Mouse (Mus musculus) 3134 (cell line): Measurements from ENCODE around the gene H2afz.
"Not testable (repeated sequence)": the region's sequence is repeated elsewhere in the genome, so short reads cannot be mapped to it uniquely, and the experiment has no call there.

Source experiments
- DNase-seq: peaks from one replicate; pipeline ENCODE4 v3.0.0-alpha.2; 2011; ENCODE audit warnings: low spot score; ENCODE audit not compliant: insufficient read length; ENCODE audit errors: extremely low read depth

H2afz gene

DNA sequence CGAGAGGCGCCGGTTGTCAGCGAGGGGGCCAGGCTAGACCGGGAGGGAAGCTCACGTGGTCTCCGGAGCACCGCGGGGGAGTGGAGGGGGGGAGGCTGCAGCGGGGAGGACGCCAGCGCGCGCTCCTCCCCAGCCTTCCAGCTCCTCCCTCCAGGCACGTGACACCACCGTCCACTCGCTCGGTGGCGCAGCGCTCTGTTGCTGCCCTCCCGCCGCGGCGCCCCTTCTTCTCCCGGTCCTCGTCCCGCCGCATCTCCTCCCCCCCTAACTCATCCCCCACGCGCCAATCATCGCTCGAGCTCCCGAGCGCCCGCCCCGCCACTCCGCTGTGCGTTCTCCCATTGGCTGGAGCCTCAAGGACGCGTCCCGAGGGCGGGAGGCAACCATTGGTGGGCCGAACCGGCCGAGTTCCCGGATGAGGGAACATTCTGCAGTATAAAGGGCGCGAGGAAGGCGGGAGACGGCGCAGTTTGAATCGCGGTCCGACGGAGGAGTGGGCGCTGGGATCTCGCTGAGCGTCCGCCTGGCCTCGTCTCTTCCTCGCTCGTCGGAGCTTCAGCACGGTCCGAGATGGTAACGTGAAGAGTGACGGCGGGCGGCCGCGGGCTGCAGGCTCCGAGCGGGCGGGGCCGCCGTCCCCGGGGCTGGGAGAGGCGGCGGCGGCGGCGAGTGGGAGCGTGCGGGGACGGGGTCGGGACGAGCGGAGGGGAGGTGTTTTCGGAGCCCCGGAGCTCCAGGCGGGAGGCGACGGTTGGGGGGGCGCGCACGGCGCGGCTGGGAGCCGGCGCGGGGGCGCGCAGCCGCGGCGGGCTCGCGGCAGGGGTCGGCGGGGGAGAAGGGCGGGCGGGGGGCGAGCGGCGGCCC, at the start of gene H2afz:
Gene H2afz (plus strand): TSS at position 364 of the 864 bp plus-strand sequence.
- peak; percentile 97 for DNase-seq

DNA sequence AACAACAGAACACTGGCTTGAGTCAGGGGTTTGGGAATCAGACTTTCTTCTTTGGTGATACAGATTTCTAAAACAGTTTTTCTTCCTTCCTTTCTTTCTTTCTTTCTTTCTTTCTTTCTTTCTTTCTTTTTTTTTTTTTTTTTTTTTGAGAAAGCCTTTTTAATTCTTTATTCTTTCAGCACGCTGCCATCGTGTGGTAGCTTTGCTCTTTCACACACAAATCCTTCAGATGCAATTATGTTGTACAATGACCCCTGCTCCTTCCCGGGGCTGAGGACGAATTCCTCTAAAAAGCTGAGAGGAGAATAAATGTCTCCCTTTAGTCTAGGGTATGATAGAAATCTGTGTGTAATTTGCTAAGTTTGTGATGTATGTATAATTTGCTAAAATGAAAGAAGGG, 45.6 kb upstream of the H2afz start:
- DNase-seq: no peak

DNA sequence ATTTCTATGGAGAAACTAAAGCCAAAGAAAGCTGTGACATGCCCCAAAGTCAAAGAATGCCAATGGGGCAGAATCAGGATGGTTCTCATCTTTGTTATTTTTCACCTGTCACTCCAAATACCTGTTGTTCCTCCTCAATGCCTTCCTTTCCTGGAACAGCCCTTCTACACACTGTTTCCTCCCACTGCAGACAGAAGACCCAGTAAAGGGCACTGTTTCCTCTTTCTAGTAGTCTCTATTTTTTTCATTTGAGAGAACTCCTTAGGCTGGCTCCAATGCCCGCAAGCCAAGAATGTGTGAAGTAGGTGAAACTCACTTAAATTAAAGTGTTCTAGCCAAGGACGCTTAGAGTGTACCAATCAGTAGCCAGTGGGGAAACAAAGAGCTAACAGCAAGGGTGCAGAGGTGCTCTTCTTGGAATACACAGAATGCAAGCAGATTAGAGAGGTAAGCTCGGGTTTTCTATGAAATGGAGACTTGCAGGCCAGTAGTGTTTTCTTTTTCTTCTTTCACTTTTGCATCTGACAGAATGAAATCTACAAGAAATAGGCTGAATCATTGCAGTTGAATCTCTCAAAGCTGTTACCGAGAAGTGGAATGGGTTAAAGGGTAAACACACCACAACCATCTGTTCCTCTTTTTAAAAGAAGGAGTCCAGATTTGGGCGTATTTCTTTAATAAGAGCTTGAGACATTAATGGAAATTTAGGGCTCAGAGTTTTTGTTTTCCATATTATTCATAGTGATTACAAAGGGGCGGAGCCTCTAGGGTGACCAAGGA, 43.4 kb upstream of the H2afz start:
- no peak for DNase-seq

DNA sequence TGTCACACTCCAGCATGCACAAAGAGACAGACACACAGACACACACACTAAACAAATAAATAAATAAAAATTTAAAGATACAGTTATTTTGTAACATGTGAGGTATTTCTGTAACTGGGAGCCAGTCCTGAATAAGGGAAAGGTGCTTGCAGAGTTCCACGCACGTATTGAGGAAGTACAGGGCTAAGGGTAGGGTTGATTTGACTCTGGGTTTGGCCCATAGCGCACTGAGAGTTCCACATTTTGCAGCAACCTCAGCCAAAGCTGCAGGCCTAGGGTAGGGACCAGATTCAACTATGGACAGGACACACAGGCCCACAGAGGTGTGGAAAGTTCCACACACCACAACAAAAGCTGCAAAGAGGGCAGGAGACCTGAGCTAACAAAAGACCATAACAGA, 41.0 kb upstream of the H2afz start:
- DNase-seq: no peak

DNA sequence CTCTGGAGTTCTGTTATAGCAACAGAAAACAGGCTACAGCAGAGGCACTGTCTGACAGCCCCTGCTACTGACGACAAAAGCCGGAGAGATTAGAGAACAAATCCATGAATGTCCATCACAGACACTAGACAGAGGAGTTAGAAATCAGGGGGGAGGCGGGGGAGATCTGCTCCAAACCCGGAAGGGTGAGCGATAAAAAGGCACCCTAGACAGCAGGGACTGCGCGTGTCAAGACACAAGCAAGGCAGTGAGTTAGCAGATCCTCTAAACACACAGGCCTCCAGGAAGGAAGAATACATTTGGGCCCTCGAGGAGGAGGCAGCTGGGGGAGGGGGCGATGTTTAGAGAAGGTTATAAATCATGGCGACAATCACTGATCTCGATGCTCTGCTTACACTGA, 36.6 kb upstream of the H2afz start:
- no peak for DNase-seq

DNA sequence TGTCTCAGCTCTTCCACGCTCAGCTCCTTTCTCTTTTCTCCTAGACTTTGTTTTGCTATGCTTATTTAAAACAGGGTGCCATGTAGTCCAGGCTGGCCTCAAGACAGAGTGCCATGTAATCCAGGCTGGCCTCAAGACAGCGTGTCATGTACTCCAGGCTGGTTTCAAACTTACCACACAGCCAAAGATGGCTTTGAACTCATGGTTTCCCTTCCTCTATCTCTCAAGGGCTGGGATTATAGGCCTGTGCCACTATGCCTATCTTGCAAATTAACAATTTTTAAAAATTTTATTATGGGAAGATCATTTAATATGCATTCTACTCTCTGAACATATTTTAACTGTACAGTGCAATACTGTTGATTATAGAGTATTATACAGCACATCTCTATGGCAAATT, 33.1 kb upstream of the H2afz start:
- DNase-seq: no peak

DNA sequence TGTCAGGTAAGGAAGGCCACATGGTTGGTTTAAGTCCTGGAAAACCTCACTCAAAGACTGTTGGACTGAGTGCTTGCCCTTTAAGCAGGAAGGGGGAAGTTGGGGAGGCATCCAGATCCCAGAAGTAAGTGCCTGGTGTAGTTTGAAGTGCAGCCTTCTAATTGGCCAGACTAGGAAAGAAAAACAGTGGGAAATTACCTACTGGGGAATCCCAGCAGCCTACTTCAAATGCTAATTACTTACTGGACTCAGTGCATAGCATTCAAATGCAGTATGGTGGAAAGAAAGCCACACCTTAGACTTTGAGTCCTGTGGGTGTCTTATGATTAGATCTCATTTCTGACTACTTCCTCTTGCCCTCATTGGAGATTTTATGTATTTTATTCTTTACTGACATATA, 31.2 kb upstream of the H2afz start:
- no peak for DNase-seq

DNA sequence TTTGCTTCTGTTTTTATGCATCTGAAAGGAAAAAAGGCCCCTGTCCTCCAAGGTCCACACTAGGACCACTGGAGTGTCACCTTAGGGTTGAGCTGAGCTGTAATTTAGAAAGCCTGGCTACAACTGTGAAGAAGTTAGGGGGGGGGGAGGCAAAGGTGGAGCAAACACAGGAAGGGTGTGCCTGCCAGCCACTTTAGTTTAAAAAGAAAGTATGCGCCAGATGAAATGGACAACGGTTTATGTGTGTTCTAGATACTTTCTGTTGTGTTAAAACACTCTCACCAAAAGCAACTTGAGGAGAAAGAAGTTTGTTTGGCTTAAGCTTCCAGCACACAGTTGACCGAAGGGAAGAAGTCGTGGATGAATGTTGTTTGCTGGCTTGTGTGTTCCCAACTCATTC, 30.6 kb upstream of the H2afz start:
- DNase-seq: no peak

DNA sequence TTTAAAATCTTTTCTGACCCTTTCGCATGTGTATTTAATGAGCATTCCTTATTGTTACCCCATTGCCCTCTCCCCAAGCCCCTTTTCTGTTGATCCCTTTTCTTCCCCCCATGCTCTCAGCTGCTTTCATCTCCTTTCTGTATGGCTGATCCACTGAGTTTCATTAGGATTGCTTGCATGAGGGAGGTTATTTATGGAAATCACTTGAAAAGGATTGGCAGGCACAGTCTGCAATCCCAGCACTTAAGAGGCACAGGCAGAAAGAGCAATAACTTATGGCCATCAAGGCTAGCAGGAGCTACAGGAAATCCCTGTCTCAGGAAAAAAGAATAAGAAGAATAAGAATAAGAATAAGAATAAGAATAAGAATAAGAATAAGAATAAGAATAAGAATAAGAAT, 27.7 kb upstream of the H2afz start:
- DNase-seq: no peak

DNA sequence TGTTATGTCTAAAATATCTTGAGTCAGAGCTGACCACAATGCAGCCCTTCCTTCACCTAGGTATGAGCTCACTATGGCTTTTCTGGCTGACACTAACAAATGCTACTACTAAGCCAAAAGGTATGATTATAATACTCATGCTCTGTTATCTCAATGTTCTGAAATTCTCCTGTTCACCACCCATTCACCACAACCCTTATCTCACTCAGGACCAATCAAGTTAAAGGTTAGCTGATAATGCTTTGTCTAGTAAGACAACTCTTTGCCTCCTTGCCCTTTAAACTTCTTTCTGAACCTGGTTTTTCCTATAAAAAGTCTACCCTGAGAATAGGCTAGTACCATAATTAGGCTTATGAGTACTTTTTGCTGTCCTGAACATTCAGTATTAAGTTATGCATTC, 26.1 kb upstream of the H2afz start:
- DNase-seq: no peak

DNA sequence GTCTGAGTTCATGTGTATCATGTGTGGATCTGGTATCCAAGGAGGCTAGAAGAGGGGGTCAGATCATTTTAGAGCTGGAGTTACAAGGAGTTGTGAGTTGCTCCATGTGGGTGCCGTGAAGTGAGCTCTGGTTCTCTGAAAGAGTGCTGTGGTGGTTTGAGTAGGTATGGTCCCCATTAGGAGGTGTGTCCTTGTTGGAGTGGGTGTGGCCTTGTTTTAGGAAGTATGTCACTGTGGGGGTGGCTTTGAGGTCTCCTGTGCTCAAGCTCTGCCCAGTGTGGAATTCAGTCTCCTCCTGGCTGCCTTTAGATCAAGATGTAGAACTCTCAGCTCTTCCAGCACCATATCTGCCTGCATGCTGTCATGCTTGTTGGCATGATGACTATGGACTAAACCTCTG, 21.3 kb upstream of the H2afz start:
- no peak for DNase-seq

DNA sequence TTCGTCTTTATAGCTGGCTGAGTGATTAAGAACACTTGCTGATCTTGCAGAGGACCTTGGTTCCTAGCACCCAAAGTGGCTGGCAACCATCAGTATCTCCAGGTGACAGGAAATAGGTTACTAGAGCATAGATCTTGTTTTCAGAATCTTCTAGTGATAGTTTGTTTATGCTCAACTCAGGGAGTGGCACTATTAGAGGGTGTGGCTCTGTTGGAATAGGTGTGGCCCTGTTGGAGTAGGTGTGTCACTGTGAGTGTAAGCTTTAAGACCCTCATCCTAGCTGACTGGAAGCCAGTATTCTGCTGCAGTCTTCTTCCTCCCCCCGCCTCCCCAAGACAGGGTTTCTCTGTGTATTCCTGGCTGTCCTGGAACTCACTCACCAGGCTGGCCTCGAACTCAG, 20.0 kb upstream of the H2afz start:
- no peak for DNase-seq

DNA sequence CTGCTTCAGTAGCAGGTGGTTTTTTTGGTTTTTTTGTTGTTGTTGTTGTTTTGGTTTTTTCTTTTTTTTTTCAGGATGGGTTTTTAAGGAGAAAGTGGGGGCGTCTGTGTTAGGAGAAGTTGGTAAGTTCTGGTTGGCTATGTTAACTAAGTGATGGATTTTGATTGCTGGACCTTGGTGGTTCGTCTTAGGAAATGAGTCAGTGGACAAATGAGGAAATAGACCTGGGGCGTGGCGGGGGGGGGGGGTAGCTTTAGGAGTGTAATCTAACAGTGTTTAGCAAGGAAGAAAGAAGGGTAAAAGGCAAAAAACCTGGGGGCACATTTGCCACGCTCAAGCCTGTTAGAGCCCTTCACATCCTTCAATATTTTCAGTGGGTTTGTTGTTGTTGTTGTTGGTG, 17.7 kb upstream of the H2afz start:
- no peak for DNase-seq

DNA sequence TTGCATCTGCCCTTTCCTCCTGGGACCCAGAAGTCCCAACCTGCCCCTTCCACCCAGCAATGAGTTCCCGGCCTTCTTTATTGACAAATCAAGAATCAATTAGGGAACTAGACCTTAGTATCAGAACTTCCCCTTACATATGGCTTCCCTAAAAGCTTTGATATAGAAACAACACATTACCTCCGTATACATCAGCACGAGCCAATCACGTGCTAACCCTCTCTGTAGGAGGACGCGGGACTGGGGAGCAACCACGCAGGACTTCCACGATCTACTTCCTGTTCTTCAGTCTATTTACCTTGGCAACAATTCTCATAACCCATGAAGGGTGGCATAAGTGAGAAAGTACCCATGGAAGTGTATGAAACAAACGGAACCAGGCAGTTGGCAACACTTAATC, 15.9 kb upstream of the H2afz start:
- no peak for DNase-seq

DNA sequence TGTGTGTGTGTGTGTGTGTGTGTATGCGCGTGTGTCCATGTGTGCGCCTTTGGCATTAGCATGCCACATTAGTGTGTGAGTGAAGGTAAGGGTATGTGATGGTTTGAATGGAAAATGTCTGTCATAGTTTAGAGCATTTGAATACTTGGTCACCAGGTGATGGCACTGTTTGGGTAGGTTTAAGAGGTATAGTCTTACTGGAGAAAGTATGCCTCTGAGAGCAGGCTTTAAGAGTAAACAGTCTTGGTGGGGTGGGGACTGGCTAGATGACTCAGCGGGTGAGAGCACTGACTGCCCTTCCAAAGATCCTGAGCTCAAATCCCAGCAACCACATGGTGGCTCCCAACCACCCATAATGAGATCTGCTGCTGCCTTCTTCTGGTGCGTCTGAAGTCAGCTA, 14.6 kb upstream of the H2afz start:
- no peak for DNase-seq

DNA sequence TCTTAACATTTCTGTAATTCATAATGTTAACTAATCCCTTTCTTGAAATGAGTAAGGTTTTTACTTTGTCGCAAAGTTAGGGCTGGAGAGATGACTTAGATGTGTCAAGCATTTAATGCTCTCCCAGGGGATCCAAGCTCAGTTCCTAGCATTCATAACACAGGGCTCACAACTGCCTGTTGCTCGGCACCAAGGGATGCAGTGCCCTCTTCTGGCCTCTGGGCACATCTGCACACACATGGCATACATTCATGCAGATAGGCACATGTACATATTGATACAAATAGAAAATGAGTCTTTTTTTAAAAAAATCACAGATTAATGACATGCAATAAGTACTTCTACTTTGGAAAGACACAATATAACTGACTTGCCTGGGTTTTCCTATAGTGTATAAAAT, 13.1 kb upstream of the H2afz start:
- no peak for DNase-seq

DNA sequence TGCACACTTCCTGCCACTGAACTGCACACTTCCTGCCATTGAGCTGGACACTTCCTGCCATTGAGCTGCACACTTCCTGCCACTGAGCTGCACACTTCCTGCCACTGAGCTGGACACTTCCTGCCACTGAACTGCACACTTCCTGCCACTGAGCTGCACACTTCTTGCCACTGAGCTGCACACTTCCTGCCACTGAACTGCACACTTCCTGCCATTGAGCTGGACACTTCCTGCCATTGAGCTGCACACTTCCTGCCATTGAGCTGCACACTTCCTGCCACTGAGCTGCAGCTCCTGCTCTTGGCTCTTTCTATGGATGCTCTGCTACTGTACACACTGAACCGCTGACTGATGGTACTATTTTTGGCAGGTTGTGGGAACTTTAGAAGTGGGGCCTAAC, 11.3 kb upstream of the H2afz start:
- DNase-seq: not testable (repeated sequence)

DNA sequence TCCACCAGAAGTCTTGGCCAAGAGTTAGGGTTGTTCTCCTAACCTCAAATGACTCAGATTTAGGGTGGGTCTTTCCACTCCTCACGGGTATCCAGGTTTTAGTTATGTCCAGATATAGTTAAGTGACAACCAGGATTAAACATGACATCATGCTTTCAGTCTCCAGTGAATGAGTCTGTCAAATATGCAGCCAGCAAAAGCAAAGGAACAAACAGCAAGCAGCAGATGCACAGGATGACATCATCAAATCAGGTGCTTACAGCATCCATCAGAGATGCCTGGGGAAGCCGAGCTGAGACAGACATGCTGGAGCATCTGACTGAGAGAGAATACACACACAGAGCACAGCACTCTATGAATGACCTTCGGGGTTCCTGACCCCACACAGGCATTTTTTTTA, 9.0 kb upstream of the H2afz start:
- peak; percentile 51 for DNase-seq

DNA sequence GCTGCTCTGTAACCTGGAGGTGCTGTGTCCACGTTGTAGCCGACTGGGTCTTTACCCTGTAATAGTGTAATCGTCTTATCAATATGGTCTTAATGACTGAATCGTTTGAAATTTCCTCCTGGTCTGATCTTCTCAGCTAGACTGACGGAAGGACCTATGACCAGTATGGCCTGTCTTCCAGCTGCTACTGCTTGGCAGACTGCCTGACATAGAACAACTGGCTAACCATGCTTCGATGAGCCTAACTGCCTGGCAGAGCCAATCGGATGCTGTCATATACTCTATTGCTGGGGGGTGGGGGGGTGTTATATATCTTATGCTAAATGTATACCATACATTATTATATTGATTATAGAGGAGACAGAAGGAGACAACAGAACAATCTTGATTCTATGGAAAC, 8.2 kb upstream of the H2afz start:
- no peak for DNase-seq

DNA sequence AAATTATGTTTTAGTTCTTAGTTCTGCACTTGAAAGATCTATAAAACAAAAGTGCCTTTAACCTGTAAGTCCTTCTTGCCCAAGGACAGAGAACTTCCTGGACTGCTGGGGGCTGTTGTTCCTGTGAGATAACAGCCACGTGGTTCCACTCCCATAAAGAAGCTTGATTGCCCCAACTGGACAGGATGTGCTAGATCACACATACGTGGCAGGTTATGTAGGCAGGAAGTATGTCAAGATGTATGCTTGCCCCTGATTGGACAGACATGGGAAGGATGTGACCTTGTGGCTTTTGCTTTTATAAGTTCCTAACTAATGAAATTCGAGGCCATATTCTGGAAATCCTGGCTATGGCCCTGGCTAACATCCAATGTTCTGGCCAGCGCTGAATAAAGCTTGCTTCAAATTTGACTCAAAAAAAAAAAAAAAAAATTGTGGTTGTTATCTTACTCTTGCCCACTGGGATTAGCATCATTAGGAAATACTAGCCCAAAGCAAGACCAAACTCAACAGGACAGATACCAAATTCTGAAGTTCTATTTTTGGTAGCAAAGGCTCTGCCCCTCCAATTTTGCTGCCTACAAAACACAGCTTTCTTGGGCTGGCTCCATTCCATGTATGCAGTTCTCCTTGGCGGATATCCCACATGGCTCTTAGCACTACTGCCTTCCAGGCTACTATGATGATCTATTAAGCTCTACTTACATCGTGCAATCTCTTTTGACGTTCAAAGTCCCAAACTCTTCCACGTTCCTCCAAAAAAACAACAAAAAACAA, 3.7 kb upstream of the H2afz start:
- no peak for DNase-seq

DNA sequence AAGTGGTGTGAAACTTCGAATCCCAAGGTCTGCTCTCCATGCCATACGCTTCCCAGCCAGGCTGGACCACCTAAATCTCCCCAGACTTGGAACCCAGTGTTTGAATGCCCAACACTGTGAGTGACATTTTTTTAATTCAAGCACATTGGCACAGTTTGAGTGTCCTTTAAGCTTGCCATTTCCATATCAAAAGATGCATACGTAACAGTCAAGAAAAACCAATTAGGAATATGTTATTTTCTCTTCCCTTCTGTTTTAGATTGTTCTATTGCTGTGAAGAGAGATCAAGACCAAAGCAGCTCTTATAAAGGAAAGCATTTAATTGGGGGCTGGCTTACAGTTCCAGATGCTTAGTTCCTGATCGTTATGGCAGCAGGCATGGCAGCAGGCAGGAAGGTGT, 2.9 kb upstream of the H2afz start:
- DNase-seq: no peak
